Mouse (Mus musculus) kidney, postnatal 36 days (tissue): ENCODE results near the gene Slc2a3.

ENCODE experiments used
- DNase-seq, 2 experiments: peaks; one replicate each; pipeline ENCODE4 v3.0.0; 2021 to 2022; ENCODE audit warnings: mixed read lengths in 2 of 2

The Slc2a3 gene

DNA sequence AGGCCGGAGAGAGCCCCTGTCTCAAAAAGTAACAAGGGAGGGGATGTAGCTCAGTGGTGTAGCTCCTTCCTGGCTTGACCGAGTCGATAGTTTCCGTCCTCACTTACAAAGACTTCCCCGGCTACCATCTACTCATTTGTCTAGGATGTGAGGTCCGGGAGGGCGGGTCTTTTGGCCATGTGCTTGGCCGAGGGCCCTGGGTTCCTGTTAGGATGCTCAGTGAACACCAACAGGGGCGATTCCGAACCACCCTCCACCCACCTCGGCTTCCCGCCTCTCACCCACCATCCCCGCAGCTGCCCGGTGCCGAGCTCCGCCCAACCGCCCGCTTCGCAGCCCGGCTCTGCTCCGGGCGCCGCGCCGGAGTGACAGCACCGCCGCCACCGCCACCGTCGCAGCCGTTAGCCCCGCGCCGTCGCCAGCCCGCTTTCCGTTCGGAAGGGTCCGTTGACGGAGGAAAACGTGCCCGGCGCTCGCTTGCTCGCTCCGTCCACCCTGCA lies at the start of gene Slc2a3:
TSS of gene Slc2a3 (minus strand) at position 340 of the 500 bp plus-strand sequence.
- peak; percentile 65 to 70 for DNase-seq

DNA sequence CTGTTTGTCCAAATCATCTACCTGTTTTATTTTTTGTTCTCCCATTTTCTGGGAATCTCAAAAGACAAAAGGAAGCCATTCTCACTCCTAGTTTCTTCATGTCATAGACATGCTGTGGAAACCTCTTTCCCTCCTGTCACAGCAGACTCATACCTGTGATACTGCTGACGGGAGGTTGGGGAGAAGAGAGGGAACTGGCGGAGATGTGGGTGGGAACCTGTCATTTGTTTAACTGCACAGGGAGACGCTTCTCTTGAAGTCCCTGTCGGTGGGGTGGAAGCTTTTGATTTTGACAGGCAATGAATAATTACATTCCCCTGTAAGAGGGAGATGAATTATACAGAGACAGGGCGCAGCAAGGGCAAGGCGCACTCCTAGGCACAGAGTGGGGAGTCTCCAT lies 42.3 kb upstream of the Slc2a3 start:
- no peak for DNase-seq

DNA sequence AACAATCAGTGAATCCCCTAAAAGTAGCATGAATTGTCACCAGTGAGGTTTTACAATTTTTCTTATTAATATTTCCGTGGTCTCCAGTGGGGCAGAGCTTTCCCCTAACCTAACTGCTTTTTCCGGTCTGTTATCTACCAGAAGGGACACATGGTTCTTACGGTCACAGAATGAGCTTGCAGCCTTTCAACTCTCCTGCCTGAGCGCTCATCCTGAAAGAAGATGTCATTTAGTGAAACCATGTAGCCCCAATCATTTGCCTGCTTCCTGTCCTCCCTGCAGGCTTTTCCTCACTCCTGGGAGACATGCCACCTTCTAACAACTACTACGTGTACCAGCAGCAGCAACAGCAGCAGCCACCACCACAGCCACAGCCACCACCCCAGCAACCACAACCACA lies 36.1 kb upstream of the Slc2a3 start:
- no peak for DNase-seq

GRCm38 (mm10) chr6:122836974-122837373 lies 35.5 kb upstream of the Slc2a3 start:
- no peak for DNase-seq

GRCm38 (mm10) chr6:122834365-122834764 lies 32.9 kb upstream of the Slc2a3 start:
- DNase-seq = peak in 1 of 2 experiments; percentile 64

GRCm38 (mm10) chr6:122832880-122833279 lies 31.4 kb upstream of the Slc2a3 start:
- DNase-seq = no peak

DNA sequence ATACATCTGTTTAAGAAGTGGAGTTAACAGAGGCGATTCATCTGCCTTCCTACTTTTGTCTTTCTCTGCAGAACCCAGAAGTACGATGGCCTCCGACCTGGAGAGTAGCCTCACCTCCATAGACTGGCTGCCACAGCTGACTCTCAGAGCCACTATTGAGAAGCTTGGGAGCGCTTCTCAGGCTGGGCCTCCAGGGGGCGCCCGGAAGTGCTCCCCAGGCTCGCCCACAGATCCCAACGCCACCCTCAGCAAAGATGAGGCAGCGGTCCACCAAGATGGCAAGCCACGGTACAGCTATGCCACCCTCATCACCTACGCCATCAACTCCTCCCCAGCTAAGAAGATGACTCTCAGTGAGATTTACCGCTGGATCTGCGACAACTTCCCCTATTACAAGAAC lies 26.6 kb upstream of the Slc2a3 start:
- DNase-seq = peak in 1 of 2 experiments; percentile 61

- DNase-seq = peak; percentile 63 to 78
Measured at GRCm38 (mm10) chr6:122825923-122826742, 24.7 kb upstream of the Slc2a3 start.

DNA sequence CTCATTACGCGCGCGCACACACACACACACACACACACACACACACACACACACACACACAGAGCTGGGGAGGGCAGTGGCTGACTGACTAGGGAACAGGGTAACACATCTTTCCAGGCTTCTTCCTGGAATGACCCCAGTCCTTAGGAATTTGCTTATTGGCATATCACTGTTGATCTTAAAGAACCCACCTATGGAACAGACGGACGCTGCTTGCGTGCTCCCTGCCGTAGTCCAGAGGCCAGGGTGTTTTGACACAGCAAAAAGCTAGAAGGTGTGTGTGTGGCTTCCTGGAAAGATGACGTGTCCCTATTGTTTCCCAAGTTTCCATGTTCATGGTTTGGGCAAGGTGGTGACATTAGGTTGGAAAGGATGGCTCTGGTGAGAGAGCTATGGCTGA lies 23.7 kb upstream of the Slc2a3 start:
- DNase-seq = no peak

GRCm38 (mm10) chr6:122824086-122824485 lies 22.6 kb upstream of the Slc2a3 start:
- DNase-seq = peak in 1 of 2 experiments; percentile 50

DNA sequence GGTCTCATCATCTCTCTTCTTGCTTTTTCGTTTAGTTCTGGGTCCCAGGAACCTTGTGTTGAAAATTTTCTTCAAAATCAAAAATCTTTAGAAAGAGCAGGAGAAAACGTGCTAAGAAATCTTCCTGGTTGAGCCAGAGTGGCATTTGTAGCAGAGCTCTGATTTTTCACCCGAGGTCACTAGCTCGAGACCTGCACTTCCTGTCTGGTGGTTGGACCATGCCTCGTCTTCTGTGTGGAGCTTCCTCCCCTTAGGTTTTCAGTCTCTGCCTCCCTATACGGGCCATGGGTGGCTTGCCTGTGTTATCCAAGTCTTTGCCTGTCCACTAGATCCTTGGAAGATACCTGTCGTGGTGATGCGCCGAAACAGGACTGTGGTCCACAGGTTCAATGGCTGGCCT lies 20.4 kb upstream of the Slc2a3 start:
- peak in 1 of 2 experiments; percentile 25 for DNase-seq

- DNase-seq = peak; percentile 39 to 51
Measured at GRCm38 (mm10) chr6:122820799-122821650, 19.6 kb upstream of the Slc2a3 start.

DNA sequence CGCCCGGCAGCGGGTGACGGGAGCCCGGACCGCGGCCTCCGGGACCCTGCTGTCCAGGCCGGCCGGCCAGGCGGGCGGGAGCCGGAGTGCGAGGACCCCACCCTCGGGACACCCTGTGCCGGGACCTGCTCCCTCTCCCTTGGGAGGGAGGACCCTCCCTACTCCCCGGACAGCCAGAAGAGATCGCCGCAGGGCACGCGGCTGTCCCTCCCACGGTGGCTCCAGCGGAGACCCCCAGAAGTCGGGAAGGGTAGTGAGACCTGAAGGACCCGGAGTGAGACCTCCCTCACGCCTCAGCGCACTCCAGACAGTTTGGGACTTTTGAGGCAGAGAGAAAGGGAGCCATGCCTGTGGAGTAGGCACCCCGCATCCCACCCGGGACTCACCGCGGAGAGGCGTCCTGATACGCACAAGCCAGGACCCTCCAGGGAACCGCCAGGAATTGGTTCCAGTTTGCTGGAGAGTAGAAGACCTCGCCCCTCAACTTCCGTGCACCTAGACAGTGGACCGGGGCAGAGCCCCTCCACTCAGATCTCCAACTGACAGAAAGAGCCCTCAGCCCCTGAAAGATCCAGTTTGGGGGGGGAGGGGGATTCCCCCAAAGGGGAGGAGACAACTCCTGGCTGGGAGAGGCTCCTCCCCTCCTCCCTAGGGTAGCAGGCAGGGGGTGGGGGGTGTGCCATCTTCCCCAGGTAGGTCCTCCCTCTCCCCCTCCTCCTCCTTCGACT lies 18.8 kb upstream of the Slc2a3 start:
- peak in 1 of 2 experiments; percentile 58 for DNase-seq

GRCm38 (mm10) chr6:122819306-122820070 lies 18.0 kb upstream of the Slc2a3 start, which contains the start of gene Foxj2:
Foxj2 (plus strand) TSS chr6:122819914.
- DNase-seq = peak; percentile 62 to 90

- DNase-seq = no peak
Measured at GRCm38 (mm10) chr6:122813640-122814039, 12.2 kb upstream of the Slc2a3 start.

DNA sequence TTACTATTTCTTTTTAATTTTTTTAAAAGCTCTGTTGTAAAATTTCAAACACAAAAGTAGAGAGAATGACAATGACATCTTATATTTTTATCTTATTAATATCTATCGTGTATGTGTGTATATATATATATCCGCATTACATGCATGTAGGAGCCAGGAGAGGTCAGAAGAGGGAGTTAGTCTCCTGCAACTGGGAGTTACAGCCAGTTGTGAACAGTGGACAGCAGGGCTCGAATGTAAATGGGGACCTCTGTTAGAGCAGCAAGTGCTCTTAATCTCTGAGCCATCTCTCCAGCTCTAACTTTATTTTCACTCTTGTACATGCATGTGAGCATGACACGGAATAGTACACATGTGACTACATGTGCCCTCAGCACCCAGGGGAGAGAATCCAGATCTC lies 11.3 kb upstream of the Slc2a3 start:
- no peak for DNase-seq

- DNase-seq = peak in 1 of 2 experiments; percentile 51
Measured at GRCm38 (mm10) chr6:122811771-122812600, 10.5 kb upstream of the Slc2a3 start.

DNA sequence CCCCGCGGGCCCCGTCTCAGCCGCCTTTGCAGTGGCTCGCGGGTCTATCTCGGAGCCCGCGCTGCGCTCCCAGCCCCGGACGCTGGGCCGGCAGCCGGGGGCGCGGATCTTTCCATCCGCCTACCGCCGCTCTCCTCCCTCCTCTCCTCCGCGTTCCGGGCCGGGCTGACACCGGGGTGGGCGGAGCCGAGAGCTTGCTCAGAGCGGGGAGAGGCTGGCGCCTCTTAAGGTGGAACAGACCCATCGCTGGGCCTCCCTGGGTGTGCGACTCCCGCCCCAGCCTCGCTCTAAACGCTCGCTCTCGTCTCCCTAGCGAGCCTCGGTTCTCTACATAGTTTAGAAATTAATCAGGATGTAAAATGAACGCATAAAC lies 9.8 kb upstream of the Slc2a3 start:
- peak; percentile 96 to 97 for DNase-seq

GRCm38 (mm10) chr6:122810615-122811279 lies 9.3 kb upstream of the Slc2a3 start:
- DNase-seq = peak; percentile 98 to 99

GRCm38 (mm10) chr6:122810022-122810614 lies 8.7 kb upstream of the Slc2a3 start:
- DNase-seq = no peak
